Mouse (Mus musculus) G1E (cell line): ENCODE data around the gene BC029722. TPM values are rescaled to one million over a fixed set of nuclear protein-coding genes. Genes with fewer than 3 reads are reported as not detected.
A peak's percentile ranks its signal among the peaks of the same experiment; 100 is the strongest.

Experiments
- ATAC-seq: 2 replicates; pipeline ENCODE4 v1.8.0; 2016; ENCODE audit warnings: mild to moderate bottlenecking; ENCODE audit not compliant: insufficient number of reproducible peaks, poor library complexity, low FRiP score, severe bottlenecking; ENCODE audit errors: extremely low read depth
- DNase-seq: peaks from one replicate; pipeline ENCODE4 v3.0.0; 2012; ENCODE audit warnings: low spot score
- H3K27me3 ChIP-seq: 2 replicates; pipeline ENCODE4 v1.6.1; 2012; ENCODE audit warnings: mild to moderate bottlenecking, low read length, inconsistent platforms; ENCODE audit not compliant: insufficient read depth
- H3K36me3 ChIP-seq: replicated peaks from 2 replicates; pipeline ENCODE3; 2012; ENCODE audit warnings: mild to moderate bottlenecking, inconsistent platforms
- H3K4me1 ChIP-seq: 2 replicates; pipeline ENCODE4 v1.6.1; 2012; ENCODE audit warnings: low read depth, low read length, inconsistent platforms, mixed read lengths; ENCODE audit not compliant: insufficient read depth
- H3K4me3 ChIP-seq: 2 replicates; pipeline ENCODE4 v1.5.1; 2012; ENCODE audit warnings: low read depth, mild to moderate bottlenecking, inconsistent platforms, low read length, moderate library complexity, mixed read lengths
- H3K9me3 ChIP-seq: replicated peaks from 2 replicates; pipeline ENCODE4 v1.6.1; 2012; ENCODE audit warnings: inconsistent platforms
- CTCF ChIP-seq: IDR thresholded peaks from 2 replicates; pipeline ENCODE4 v1.5.1; 2012; ENCODE audit warnings: low read depth, low read length, inconsistent platforms, mixed read lengths
- GATA1 ChIP-seq: IDR thresholded peaks from 2 replicates; pipeline ENCODE4 v1.6.1; 2012; ENCODE audit warnings: borderline replicate concordance, low read length, inconsistent platforms, mixed read lengths
- GATA2 ChIP-seq: IDR thresholded peaks from 2 replicates; pipeline ENCODE4 v1.6.1; 2012; ENCODE audit warnings: low read depth, low read length, inconsistent platforms, borderline replicate concordance
- POLR2AphosphoS5 ChIP-seq: IDR thresholded peaks from 2 replicates; pipeline ENCODE4 v1.6.1; 2012; ENCODE audit warnings: low read depth, low read length, inconsistent platforms; ENCODE audit not compliant: insufficient replicate concordance
- TAL1 ChIP-seq: conservative IDR thresholded peaks from 2 replicates; pipeline ENCODE4 v1.6.1; 2012; ENCODE audit warnings: low read depth, low read length, inconsistent platforms, mixed read lengths
- polyA plus RNA-seq: library from polyadenylated mRNA; stranded (reverse); fragments of >175 nt; gene quantifications from 2 replicates; pipeline ENCODE4 v1.2.3, GENCODE M21; 2012
- total RNA-seq, 2 experiments: library from RNA; stranded (forward) in 1 of 2; stranded (reverse) in 1 of 2; fragments of 200-1000 nt in 1 of 2; fragments of >200 nt in 1 of 2; fragmentation: Nextera tagmentation in 1 of 2; gene quantifications; 2 replicates each; pipeline ENCODE4 v1.2.3; 2014 to 2017

The BC029722 gene
- total and polyA plus RNA-seq, 3 experiments = 9.2 to 36.3 (median 19.0) TPM

DNA sequence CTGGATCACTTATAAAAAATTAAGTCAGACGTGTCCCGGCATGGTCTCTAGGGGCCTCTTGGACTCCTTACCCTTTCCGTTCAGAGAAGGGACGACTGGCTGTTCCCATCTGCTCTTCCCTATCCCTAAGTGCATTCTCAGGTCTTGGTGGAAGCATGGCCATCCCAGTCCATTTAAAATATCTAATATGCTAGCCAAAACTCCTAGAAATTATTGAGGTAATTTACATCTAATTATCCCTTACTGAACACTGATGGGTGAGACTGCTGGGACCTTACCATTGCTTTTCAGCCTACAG lies 41.6 kb downstream of the BC029722 start:
- no peak for TF ChIP-seq TAL1
- TF ChIP-seq GATA1 = no peak
- TF ChIP-seq GATA2 = no peak
- no peak for TF ChIP-seq CTCF
- TF ChIP-seq POLR2AphosphoS5 = no peak
- DNase-seq (no peak), ATAC-seq (no peak)
- Histone ChIP-seq H3K4me1 (peaks cover 7% of the 10 kb centered on the region), H3K27me3 (peaks cover 40% of the 10 kb centered on the region), H3K36me3 (no peaks in the 10 kb centered on the region), H3K9me3 (0 out of 2 replicates have a peak, but pooled peaks cover 3% of the 10 kb centered on the region), H3K4me3 (no peak overlapping the region)

- no peaks in the 10 kb centered on the region for H3K36me3 ChIP-seq
- no peak for DNase-seq
- H3K27me3 ChIP-seq = peaks cover 40% of the 10 kb centered on the region
- H3K4me1 ChIP-seq = peaks cover 7% of the 10 kb centered on the region
- no peak overlapping the region for H3K4me3 ChIP-seq
- TF ChIP-seq TAL1 = no peak
- no peak for TF ChIP-seq GATA1
- TF ChIP-seq POLR2AphosphoS5 = no peak
- TF ChIP-seq CTCF = no peak
- no peak for TF ChIP-seq GATA2
- ATAC-seq = no peak
- 0 out of 2 replicates have a peak, but pooled peaks cover 3% of the 10 kb centered on the region for H3K9me3 ChIP-seq
These were observed 42.2 kb downstream of the BC029722 start for GRCm38 (mm10) chr2:155776824-155777687.

GRCm38 (mm10) chr2:155775685-155776263 lies 43.5 kb downstream of the BC029722 start:
- 0 out of 2 replicates have a peak, but pooled peaks cover 3% of the 10 kb centered on the region for H3K9me3 ChIP-seq
- ATAC-seq (no peak), DNase-seq (peak; percentile 44)
- H3K27me3 ChIP-seq = peaks cover 42% of the 10 kb centered on the region
- no peak for TF ChIP-seq CTCF
- no peak for TF ChIP-seq TAL1
- TF ChIP-seq POLR2AphosphoS5 = no peak
- TF ChIP-seq GATA2 = no peak
- no peak for TF ChIP-seq GATA1
- H3K4me1 ChIP-seq = peaks cover 7% of the 10 kb centered on the region
- H3K36me3 ChIP-seq = no peaks in the 10 kb centered on the region
- peak overlapping the region; percentile 49; the same call in 1 of the 2 replicates for H3K4me3 ChIP-seq

- peaks cover 7% of the 10 kb centered on the region for H3K4me1 ChIP-seq
- TF ChIP-seq GATA1 (no peak), GATA2 (no peak), CTCF (no peak)
- H3K36me3 ChIP-seq = no peaks in the 10 kb centered on the region
- H3K4me3 ChIP-seq = peak within 1 kb of the TSS; percentile 49; the same call in 1 of the 2 replicates
- DNase-seq = peak; percentile 19
- H3K27me3 ChIP-seq = peaks cover 39% of the 10 kb centered on the region
- 0 out of 2 replicates have a peak, but pooled peaks cover 3% of the 10 kb centered on the region for H3K9me3 ChIP-seq
- ATAC-seq = no peak
These were observed 44.1 kb downstream of the BC029722 start, which contains the start of gene Mmp24 for GRCm38 (mm10) chr2:155774927-155775684. Gene Mmp24, plus strand, starts transcription at chr2:155775342.

DNA sequence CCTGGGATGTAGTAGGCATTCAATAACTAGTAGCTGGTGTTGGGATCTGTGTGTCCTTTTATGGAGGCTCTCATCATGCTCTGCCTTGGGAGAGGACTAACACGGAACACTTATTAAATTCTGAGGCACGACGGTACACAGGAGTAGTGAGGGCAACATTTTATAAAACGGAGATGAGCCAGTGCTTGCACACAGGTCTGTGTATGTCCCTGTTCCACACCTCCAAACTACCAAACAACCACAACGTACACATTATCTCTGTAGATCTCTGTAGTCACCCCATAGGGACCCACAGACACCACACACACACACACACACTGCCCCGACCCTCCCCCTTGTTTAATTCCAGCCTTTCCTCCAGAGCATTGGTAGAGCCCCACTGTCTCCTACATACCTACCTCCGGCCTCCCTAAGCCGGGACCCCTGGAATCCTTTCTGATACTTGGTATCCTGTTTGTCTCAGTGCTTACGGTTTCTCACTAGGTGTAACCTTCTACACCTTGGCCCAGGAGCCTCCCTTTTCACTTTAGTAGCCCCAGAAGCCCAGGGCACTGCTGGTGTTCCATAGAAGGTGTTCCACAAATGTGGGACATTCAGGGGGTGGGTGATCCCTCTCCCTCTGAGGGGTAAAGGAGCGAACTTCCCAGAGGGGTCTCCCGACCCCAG lies 44.8 kb downstream of the BC029722 start:
- Histone ChIP-seq H3K4me3 (no peak overlapping the region), H3K27me3 (peaks cover 36% of the 10 kb centered on the region), H3K36me3 (no peaks in the 10 kb centered on the region), H3K9me3 (0 out of 2 replicates have a peak, but pooled peaks cover 3% of the 10 kb centered on the region), H3K4me1 (peaks cover 7% of the 10 kb centered on the region)
- no peak for TF ChIP-seq POLR2AphosphoS5
- no peak for TF ChIP-seq CTCF
- TF ChIP-seq TAL1 = no peak
- no peak for TF ChIP-seq GATA2
- TF ChIP-seq GATA1 = no peak
- ATAC-seq = no peak
- DNase-seq = no peak
